Mouse (Mus musculus) intestine, postnatal 0 days (tissue): ENCODE measurements around the gene Msantd3. TPM values are rescaled to one million over a fixed set of nuclear protein-coding genes. Genes with fewer than 3 reads are reported as not detected.

ENCODE experiments used
- ATAC-seq: fragments of 200-750 bp; cut with Nextera tagmentation; 2 replicates; pipeline ENCODE4 v1.8.0; 2017; ENCODE audit warnings: mild to moderate bottlenecking, moderate TSS enrichment, moderate library complexity
- H3K27ac ChIP-seq: fragments of 300-500 bp; sonication (generic); 2 replicates; pipeline ENCODE4 v1.5.1; 2014; ENCODE audit warnings: mild to moderate bottlenecking, low read depth, low read length, moderate library complexity
- H3K27me3 ChIP-seq: fragments of 300-500 bp; sonication (generic); replicated peaks from 2 replicates; pipeline ENCODE4 v1.6.1; 2014; ENCODE audit warnings: low read length, mixed read lengths; ENCODE audit not compliant: control insufficient read depth, insufficient read depth
- H3K36me3 ChIP-seq: fragments of 300-500 bp; sonication (generic); 2 replicates; pipeline ENCODE4 v1.6.1; 2014; ENCODE audit warnings: mild to moderate bottlenecking, moderate library complexity; ENCODE audit not compliant: control insufficient read depth, insufficient read depth
- H3K4me1 ChIP-seq: fragments of 300-500 bp; sonication (generic); replicated peaks from 2 replicates; pipeline ENCODE4 v1.6.1; 2014; ENCODE audit warnings: antibody characterized with exemption, low read length, mixed read lengths; ENCODE audit not compliant: control insufficient read depth, insufficient read depth
- H3K4me2 ChIP-seq: fragments of 300-500 bp; sonication (generic); replicated peaks from 2 replicates; pipeline ENCODE4 v1.6.1; 2014; ENCODE audit warnings: low read depth, mild to moderate bottlenecking, moderate library complexity
- H3K4me3 ChIP-seq: fragments of 300-500 bp; sonication (generic); 2 replicates; pipeline ENCODE4 v1.5.1; 2014; ENCODE audit warnings: low read depth, low read length
- H3K9ac ChIP-seq: fragments of 300-500 bp; sonication (generic); 2 replicates; pipeline ENCODE4 v1.6.1; 2014; ENCODE audit warnings: mild to moderate bottlenecking, low read depth, low read length
- H3K9me3 ChIP-seq: fragments of 300-500 bp; sonication (generic); 2 replicates; pipeline ENCODE4 v1.6.1; 2016; ENCODE audit warnings: mixed run types; ENCODE audit not compliant: control insufficient read depth
- CTCF ChIP-seq: sonication (generic); IDR thresholded peaks from 2 replicates; pipeline ENCODE4 v1.5.1; 2016; ENCODE audit warnings: low read depth, mild to moderate bottlenecking, control low read depth, antibody characterized with exemption, moderate library complexity
- WGBS: fragments of 180-500 bp; shearing (Covaris S2); extraction: QIAGEN DNeasy Blood & Tissue Kit; methylation state at CpG from one replicate; pipeline ENCODE4 v1.1.7; 2014; 5-methylcytosine and 5-hydroxymethylcytosine counted together
- polyA plus RNA-seq: library from polyadenylated mRNA; unstranded; fragments of >200 nt; fragmentation: Nextera tagmentation; extraction: Ambion mirVana; gene quantifications from 2 replicates; pipeline ENCODE4 v1.2.1, GENCODE M21; 2015

The Msantd3 gene
- polyA plus RNA-seq, 1 experiment from 2014 or later = 7.0 TPM

- no peak overlapping the region for H3K4me3 ChIP-seq
- no peaks in the 10 kb centered on the region for H3K9me3 ChIP-seq
- WGBS = 92% methylated on average over 27 of the region's 27 CpGs
- no peaks in the 10 kb centered on the region for H3K27me3 ChIP-seq
- no peaks in the 10 kb centered on the region for H3K4me1 ChIP-seq
- H3K9ac ChIP-seq = no peak overlapping the region
- H3K27ac ChIP-seq = no peak overlapping the region
- H3K36me3 ChIP-seq = 0 out of 2 replicates have a peak, but pooled peaks cover 6% of the 10 kb centered on the region
- TF ChIP-seq CTCF = no peak
- no peak overlapping the region for H3K4me2 ChIP-seq
- no peak for ATAC-seq
These were observed 12.8 kb downstream of the Msantd3 start for GRCm38 (mm10) chr4:48552486-48553064.

DNA sequence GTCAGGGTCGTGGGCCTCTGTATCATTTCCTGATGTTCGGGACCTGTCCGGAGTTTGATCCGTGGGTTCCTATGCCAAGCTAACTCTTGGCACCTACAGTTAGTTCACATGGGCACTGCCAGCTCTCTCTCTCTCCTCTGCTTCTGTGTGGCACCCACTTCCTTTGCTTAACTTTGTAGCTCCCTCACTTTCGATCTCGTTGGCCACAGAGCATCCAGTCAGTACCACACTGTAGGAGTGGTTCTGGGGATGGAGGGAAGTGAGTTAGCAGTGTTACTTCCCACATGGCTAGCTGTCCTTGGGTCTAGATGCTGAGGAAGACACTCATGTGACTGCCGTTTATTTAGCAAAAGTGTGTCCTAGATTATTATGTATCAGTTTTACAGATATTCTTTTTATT is 14.4 kb downstream of the Msantd3 start:
- 86% methylated on average over 7 of the region's 7 CpGs for WGBS
- ATAC-seq = no peak
- H3K27me3 ChIP-seq = no peaks in the 10 kb centered on the region
- no peak overlapping the region for H3K9ac ChIP-seq
- no peaks in the 10 kb centered on the region for H3K9me3 ChIP-seq
- no peaks in the 10 kb centered on the region for H3K4me1 ChIP-seq
- no peak overlapping the region for H3K4me3 ChIP-seq
- no peak for TF ChIP-seq CTCF
- no peak overlapping the region for H3K27ac ChIP-seq
- no peak overlapping the region for H3K4me2 ChIP-seq
- H3K36me3 ChIP-seq = 0 out of 2 replicates have a peak, but pooled peaks cover 6% of the 10 kb centered on the region

GRCm38 (mm10) chr4:48555729-48556128 is 16.0 kb downstream of the Msantd3 start:
- TF ChIP-seq CTCF = peak; percentile 74
- no peak overlapping the region for H3K27ac ChIP-seq
- 20% methylated on average over 3 of the region's 3 CpGs for WGBS
- 0 out of 2 replicates have a peak, but pooled peaks cover 6% of the 10 kb centered on the region for H3K36me3 ChIP-seq
- no peaks in the 10 kb centered on the region for H3K27me3 ChIP-seq
- H3K9ac ChIP-seq = no peak overlapping the region
- H3K4me2 ChIP-seq = no peak overlapping the region
- H3K4me3 ChIP-seq = no peak overlapping the region
- no peak for ATAC-seq
- no peaks in the 10 kb centered on the region for H3K4me1 ChIP-seq
- no peaks in the 10 kb centered on the region for H3K9me3 ChIP-seq

- H3K4me3 ChIP-seq = no peak overlapping the region
- WGBS = 88% methylated on average over 14 of the region's 14 CpGs
- no peak overlapping the region for H3K4me2 ChIP-seq
- H3K36me3 ChIP-seq = no peaks in the 10 kb centered on the region
- ATAC-seq = no peak
- no peaks in the 10 kb centered on the region for H3K4me1 ChIP-seq
- H3K9ac ChIP-seq = no peak overlapping the region
- no peak for TF ChIP-seq CTCF
- no peak overlapping the region for H3K27ac ChIP-seq
- no peaks in the 10 kb centered on the region for H3K9me3 ChIP-seq
- no peaks in the 10 kb centered on the region for H3K27me3 ChIP-seq
These were observed 19.9 kb downstream of the Msantd3 start for GRCm38 (mm10) chr4:48559652-48560051.

- TF ChIP-seq CTCF = no peak
- WGBS = 91% methylated on average over 8 of the region's 8 CpGs
- H3K4me1 ChIP-seq = no peaks in the 10 kb centered on the region
- no peak overlapping the region for H3K4me3 ChIP-seq
- H3K9me3 ChIP-seq = no peaks in the 10 kb centered on the region
- no peak overlapping the region for H3K9ac ChIP-seq
- H3K4me2 ChIP-seq = no peak overlapping the region
- no peak for ATAC-seq
- no peaks in the 10 kb centered on the region for H3K36me3 ChIP-seq
- no peak overlapping the region for H3K27ac ChIP-seq
- H3K27me3 ChIP-seq = no peaks in the 10 kb centered on the region
These were observed 22.1 kb downstream of the Msantd3 start for GRCm38 (mm10) chr4:48561824-48562223.

GRCm38 (mm10) chr4:48564962-48565361 is 25.2 kb downstream of the Msantd3 start:
- Histone ChIP-seq H3K27me3 (no peaks in the 10 kb centered on the region), H3K27ac (no peak overlapping the region), H3K36me3 (no peaks in the 10 kb centered on the region), H3K9ac (no peak overlapping the region), H3K9me3 (no peaks in the 10 kb centered on the region), H3K4me2 (no peak overlapping the region), H3K4me3 (no peak overlapping the region), H3K4me1 (no peaks in the 10 kb centered on the region)
- ATAC-seq = no peak
- no peak for TF ChIP-seq CTCF

DNA sequence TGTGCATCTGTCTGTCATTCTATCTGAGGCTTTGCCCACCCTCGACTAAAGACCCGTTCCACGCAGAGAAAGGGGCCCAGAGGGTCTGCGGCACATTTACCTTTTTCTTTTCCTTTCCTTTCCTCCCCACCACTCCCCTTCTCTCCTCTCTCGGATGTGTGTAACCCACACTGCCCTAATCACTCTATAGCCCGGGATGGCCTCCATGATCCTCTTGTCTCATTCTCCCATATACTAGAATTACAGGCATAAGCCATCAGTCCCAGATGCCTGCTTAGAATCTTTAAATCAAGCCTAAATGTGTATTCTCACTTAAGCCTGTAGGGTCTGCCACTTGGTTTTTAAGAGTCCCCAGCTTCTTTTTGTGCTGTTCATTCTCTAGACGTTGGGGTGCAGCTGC is 36.6 kb downstream of the Msantd3 start:
- no peaks in the 10 kb centered on the region for H3K4me1 ChIP-seq
- no peak overlapping the region for H3K9ac ChIP-seq
- no peak overlapping the region for H3K4me2 ChIP-seq
- WGBS = 83% methylated on average over 7 of the region's 7 CpGs
- ATAC-seq = no peak
- no peak overlapping the region for H3K4me3 ChIP-seq
- no peaks in the 10 kb centered on the region for H3K36me3 ChIP-seq
- no peaks in the 10 kb centered on the region for H3K27me3 ChIP-seq
- H3K27ac ChIP-seq = no peak overlapping the region
- H3K9me3 ChIP-seq = no peaks in the 10 kb centered on the region
- no peak for TF ChIP-seq CTCF
